Mouse (Mus musculus) lung, postnatal 0 days (tissue): ENCODE data around the gene Vsig4.

Experiments used
- CTCF ChIP-seq: IDR thresholded peaks from 2 replicates; pipeline ENCODE4 v1.5.1; 2016; ENCODE audit warnings: antibody characterized with exemption, mild to moderate bottlenecking
- EP300 ChIP-seq: IDR thresholded peaks from 2 replicates; pipeline ENCODE4 v1.6.1; 2016; ENCODE audit warnings: antibody characterized with exemption, mild to moderate bottlenecking, control low read depth

GRCm38 (mm10) chrX:96235775-96236174 lies 57.5 kb downstream of the Vsig4 start:
- TF ChIP-seq CTCF (no peak), EP300 (no peak)
